Mouse (Mus musculus) frontal cortex, postnatal 36 days (tissue): ENCODE results near the gene Kcnip4.
A peak's percentile ranks its signal among the peaks of the same experiment; 100 is the strongest.

ENCODE experiments used
- DNase-seq, 2 experiments: peaks; one replicate each; pipeline ENCODE4 v3.0.0; 2022; ENCODE audit warnings: low spot score in 2 of 2

Kcnip4 gene

GRCm38 (mm10) chr5:49524394-49525241 lies at the start of gene Kcnip4:
TSS of gene Kcnip4 (minus strand) at chr5:49524907.
- DNase-seq, result peak; percentile 82 to 85

GRCm38 (mm10) chr5:49571876-49572275 lies 47.2 kb upstream of the Kcnip4 start:
- no peak for DNase-seq

GRCm38 (mm10) chr5:49563751-49564150 lies 39.0 kb upstream of the Kcnip4 start:
- no peak for DNase-seq

GRCm38 (mm10) chr5:49557436-49557835 lies 32.7 kb upstream of the Kcnip4 start:
- DNase-seq, result no peak

- DNase-seq, result peak; percentile 63 to 86
Observed at GRCm38 (mm10) chr5:49547884-49548283, 23.2 kb upstream of the Kcnip4 start.

- DNase-seq, result no peak
Observed at GRCm38 (mm10) chr5:49529362-49529761, 4.7 kb upstream of the Kcnip4 start.

GRCm38 (mm10) chr5:49525242-49525612 lies 520 bp upstream of the Kcnip4 start:
- peak in 1 of 2 experiments; percentile 32 for DNase-seq

- DNase-seq, result peak in 1 of 2 experiments; percentile 50
Observed at GRCm38 (mm10) chr5:49523997-49524393, 712 bp downstream of the Kcnip4 start.

GRCm38 (mm10) chr5:49522986-49523385 lies 1.7 kb downstream of the Kcnip4 start:
- no peak for DNase-seq

- no peak for DNase-seq
Observed at GRCm38 (mm10) chr5:49498743-49499142, 26.0 kb downstream of the Kcnip4 start.

- no peak for DNase-seq
Observed at GRCm38 (mm10) chr5:49487270-49487669, 37.4 kb downstream of the Kcnip4 start.

- no peak for DNase-seq
Observed at GRCm38 (mm10) chr5:49470738-49471137, 54.0 kb downstream of the Kcnip4 start.

- DNase-seq, result no peak
Observed at GRCm38 (mm10) chr5:49460643-49461276, 63.9 kb downstream of the Kcnip4 start.

- no peak for DNase-seq
Observed at GRCm38 (mm10) chr5:49453100-49453499, 71.6 kb downstream of the Kcnip4 start.

- DNase-seq, result no peak
Observed at GRCm38 (mm10) chr5:49451295-49451694, 73.4 kb downstream of the Kcnip4 start.

GRCm38 (mm10) chr5:49450876-49451275 lies 73.8 kb downstream of the Kcnip4 start:
- no peak for DNase-seq

GRCm38 (mm10) chr5:49437236-49437635 lies 87.5 kb downstream of the Kcnip4 start:
- no peak for DNase-seq

GRCm38 (mm10) chr5:49427689-49428088 lies 97.0 kb downstream of the Kcnip4 start:
- DNase-seq, result no peak

GRCm38 (mm10) chr5:49419707-49420106 lies 105.0 kb downstream of the Kcnip4 start:
- peak in 1 of 2 experiments; percentile 36 for DNase-seq

GRCm38 (mm10) chr5:49408351-49408750 lies 116.4 kb downstream of the Kcnip4 start:
- DNase-seq, result no peak

GRCm38 (mm10) chr5:49370543-49371076 lies 154.1 kb downstream of the Kcnip4 start:
- DNase-seq, result peak in 1 of 2 experiments; percentile 51

GRCm38 (mm10) chr5:49368636-49369423 lies 155.9 kb downstream of the Kcnip4 start:
- DNase-seq, result peak in 1 of 2 experiments; percentile 64
